Mouse (Mus musculus): ENCODE data around the gene Troap. TPM values are rescaled to one million over a fixed set of nuclear protein-coding genes. Genes with fewer than 3 reads are reported as not detected.

Gene Troap
- polyA plus RNA-seq, 1 experiment: 27.8 TPM

DNA sequence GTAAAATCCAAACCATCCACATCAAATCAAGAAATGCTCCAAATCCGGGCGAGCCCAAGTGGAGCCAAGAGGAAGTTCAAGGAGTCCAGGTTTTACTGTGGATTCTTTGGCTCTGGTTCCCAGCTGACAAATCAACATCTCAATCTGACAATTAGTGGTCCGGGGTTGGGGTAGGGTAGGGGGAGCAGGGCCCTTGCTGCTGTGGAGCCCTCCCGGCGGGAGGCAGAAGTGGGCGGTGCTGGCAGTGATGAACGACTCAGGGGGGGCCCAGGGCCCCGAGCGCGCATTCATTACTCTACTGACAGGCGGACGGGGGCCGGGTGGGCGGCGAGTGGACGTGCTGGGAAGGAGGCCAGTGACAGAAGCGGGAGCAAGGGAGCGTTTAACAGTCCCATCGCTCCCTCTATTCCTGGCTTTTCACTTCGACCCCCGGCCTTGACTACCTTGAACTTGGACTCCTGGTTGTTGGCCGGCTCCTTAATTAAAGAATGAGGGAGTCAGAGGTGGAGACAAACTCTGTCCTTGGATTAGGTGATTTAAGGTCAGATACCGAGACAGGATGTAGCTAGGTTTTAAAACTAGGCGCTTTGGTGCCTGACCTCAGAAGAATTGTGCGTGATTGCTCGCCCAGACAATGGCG, 20.4 kb downstream of the Troap start:
- no peaks in the 10 kb centered on the region for H3K36me3 ChIP-seq (replicated peaks; ENCODE audit: low read length)
- H3K27me3 ChIP-seq (replicated peaks): peaks cover 93% of the 10 kb centered on the region
- H3K4me1 ChIP-seq: peaks cover 62% of the 10 kb centered on the region
- TF ChIP-seq GATA1 (IDR thresholded peaks at IDR 0.05; ENCODE audit: borderline replicate concordance, low read length) (no peak), FLI1 (IDR thresholded peaks at IDR 0.05; ENCODE audit: low read length) (no peak)
- H3K9me3 ChIP-seq: no peaks in the 10 kb centered on the region
- peak overlapping the region; percentile 48 for H3K4me3 ChIP-seq (replicated peaks)

GRCm38 (mm10) chr15:99095356-99095755, 21.0 kb downstream of the Troap start:
- TF ChIP-seq GATA1 (IDR thresholded peaks at IDR 0.05; ENCODE audit: borderline replicate concordance, low read length) (no peak), FLI1 (IDR thresholded peaks at IDR 0.05; ENCODE audit: low read length) (no peak)
- peaks cover 62% of the 10 kb centered on the region for H3K4me1 ChIP-seq
- peaks cover 93% of the 10 kb centered on the region for H3K27me3 ChIP-seq (replicated peaks)
- no peaks in the 10 kb centered on the region for H3K36me3 ChIP-seq (replicated peaks; ENCODE audit: low read length)
- no peaks in the 10 kb centered on the region for H3K9me3 ChIP-seq
- H3K4me3 ChIP-seq (replicated peaks): peak overlapping the region; percentile 48

GRCm38 (mm10) chr15:99096061-99096793, 21.9 kb downstream of the Troap start:
- Histone ChIP-seq H3K4me3 (replicated peaks) (peak overlapping the region; percentile 88), H3K27me3 (replicated peaks) (peaks cover 93% of the 10 kb centered on the region)
- TF ChIP-seq GATA1 (IDR thresholded peaks at IDR 0.05; ENCODE audit: borderline replicate concordance, low read length) (no peak), FLI1 (IDR thresholded peaks at IDR 0.05; ENCODE audit: low read length) (no peak)

GRCm38 (mm10) chr15:99096831-99097500, 22.6 kb downstream of the Troap start:
- H3K36me3 ChIP-seq (replicated peaks; ENCODE audit: low read length): no peaks in the 10 kb centered on the region
- peaks cover 59% of the 10 kb centered on the region for H3K4me1 ChIP-seq
- H3K4me3 ChIP-seq (replicated peaks): peak overlapping the region; percentile 88
- H3K9me3 ChIP-seq: no peaks in the 10 kb centered on the region
- no peak for TF ChIP-seq GATA1 (IDR thresholded peaks at IDR 0.05; ENCODE audit: borderline replicate concordance, low read length)
- peaks cover 94% of the 10 kb centered on the region for H3K27me3 ChIP-seq (replicated peaks)

More at GRCm38 (mm10) chr15:99096061-99096793, 21.9 kb downstream of the Troap start:
- H3K9me3 ChIP-seq: no peaks in the 10 kb centered on the region
- H3K4me1 ChIP-seq: peaks cover 62% of the 10 kb centered on the region
- no peaks in the 10 kb centered on the region for H3K36me3 ChIP-seq (replicated peaks; ENCODE audit: low read length)

GRCm38 (mm10) chr15:99097840-99098492, 23.6 kb downstream of the Troap start:
- TF ChIP-seq GATA1 (IDR thresholded peaks at IDR 0.05; ENCODE audit: borderline replicate concordance, low read length) (no peak), FLI1 (IDR thresholded peaks at IDR 0.05; ENCODE audit: low read length) (no peak)
- no peaks in the 10 kb centered on the region for H3K9me3 ChIP-seq
- H3K27me3 ChIP-seq (replicated peaks): peaks cover 84% of the 10 kb centered on the region
- no peaks in the 10 kb centered on the region for H3K36me3 ChIP-seq (replicated peaks; ENCODE audit: low read length)
- peaks cover 55% of the 10 kb centered on the region for H3K4me1 ChIP-seq
- peak overlapping the region; percentile 88 for H3K4me3 ChIP-seq (replicated peaks)

- no peak for TF ChIP-seq FLI1 (IDR thresholded peaks at IDR 0.05; ENCODE audit: low read length)
- TF ChIP-seq GATA1 (IDR thresholded peaks at IDR 0.05; ENCODE audit: borderline replicate concordance, low read length): no peak
- H3K27me3 ChIP-seq (replicated peaks): peaks cover 79% of the 10 kb centered on the region
These were observed 24.1 kb downstream of the Troap start for GRCm38 (mm10) chr15:99098493-99098861.

GRCm38 (mm10) chr15:99099139-99099556, 24.8 kb downstream of the Troap start:
- Histone ChIP-seq H3K9me3 (no peaks in the 10 kb centered on the region), H3K4me3 (replicated peaks) (peak overlapping the region; percentile 1), H3K36me3 (replicated peaks; ENCODE audit: low read length) (no peaks in the 10 kb centered on the region), H3K4me1 (peaks cover 45% of the 10 kb centered on the region), H3K27me3 (replicated peaks) (peaks cover 77% of the 10 kb centered on the region)
- TF ChIP-seq GATA1 (IDR thresholded peaks at IDR 0.05; ENCODE audit: borderline replicate concordance, low read length) (no peak), FLI1 (IDR thresholded peaks at IDR 0.05; ENCODE audit: low read length) (no peak)

More at GRCm38 (mm10) chr15:99098493-99098861, 24.1 kb downstream of the Troap start:
- Histone ChIP-seq H3K4me3 (replicated peaks) (peak overlapping the region; percentile 88), H3K9me3 (no peaks in the 10 kb centered on the region), H3K36me3 (replicated peaks; ENCODE audit: low read length) (no peaks in the 10 kb centered on the region), H3K4me1 (peaks cover 50% of the 10 kb centered on the region)

- TF ChIP-seq GATA1 (IDR thresholded peaks at IDR 0.05; ENCODE audit: borderline replicate concordance, low read length) (no peak), FLI1 (IDR thresholded peaks at IDR 0.05; ENCODE audit: low read length) (no peak)
- Histone ChIP-seq H3K36me3 (replicated peaks; ENCODE audit: low read length) (no peaks in the 10 kb centered on the region), H3K4me1 (peaks cover 40% of the 10 kb centered on the region), H3K27me3 (replicated peaks) (peaks cover 70% of the 10 kb centered on the region), H3K9me3 (no peaks in the 10 kb centered on the region), H3K4me3 (replicated peaks) (no peak overlapping the region)
These were observed 25.6 kb downstream of the Troap start for GRCm38 (mm10) chr15:99099984-99100383.

DNA sequence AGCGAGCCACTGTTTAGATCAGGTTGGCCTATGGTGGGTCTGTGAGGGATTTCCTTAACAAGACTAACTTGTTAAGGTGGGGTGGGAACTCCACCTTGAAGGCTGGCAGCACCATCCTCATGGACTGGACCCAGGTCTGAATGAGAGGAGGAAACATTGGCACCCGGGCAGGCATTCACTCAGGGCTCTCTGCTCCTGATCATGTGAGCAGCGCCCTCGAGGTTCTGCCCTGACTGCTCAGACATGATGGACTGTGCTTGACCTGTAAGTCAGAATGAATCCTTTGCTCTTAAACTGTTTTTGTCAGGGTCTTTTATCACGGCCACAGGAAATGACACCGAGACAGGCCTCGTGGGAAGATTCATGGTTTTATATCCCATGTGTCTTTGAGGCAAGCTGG, 30.9 kb downstream of the Troap start:
- H3K9me3 ChIP-seq: no peaks in the 10 kb centered on the region
- no peak overlapping the region for H3K4me3 ChIP-seq (replicated peaks)
- TF ChIP-seq GATA1 (IDR thresholded peaks at IDR 0.05; ENCODE audit: borderline replicate concordance, low read length): no peak
- no peak for TF ChIP-seq FLI1 (IDR thresholded peaks at IDR 0.05; ENCODE audit: low read length)
- no peaks in the 10 kb centered on the region for H3K36me3 ChIP-seq (replicated peaks; ENCODE audit: low read length)
- peaks cover 5% of the 10 kb centered on the region for H3K4me1 ChIP-seq
- peaks cover 37% of the 10 kb centered on the region for H3K27me3 ChIP-seq (replicated peaks)

Measured in megakaryocyte, embryonic 14.5 days (primary cell).